ENCODE assay signal across 22 mouse cellular contexts in the genomic region with DNA sequence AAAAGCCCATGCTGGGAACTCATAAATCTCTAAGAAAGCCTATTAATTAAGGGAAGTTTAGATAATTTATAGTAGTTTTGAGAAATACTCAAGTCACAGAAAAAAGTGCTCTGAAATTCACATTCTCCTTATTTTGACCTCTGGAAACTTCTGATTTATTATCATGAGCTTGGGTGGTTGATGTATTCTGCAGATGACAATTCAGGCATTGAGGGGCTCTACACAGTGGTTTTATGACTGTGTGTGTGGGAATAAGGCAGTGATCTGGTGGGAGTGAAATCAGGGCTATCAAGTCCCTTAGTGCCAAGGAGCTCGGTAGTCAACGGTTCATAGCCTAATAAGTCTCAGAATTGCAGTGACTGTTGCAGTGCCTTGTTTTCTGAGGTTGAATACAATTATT.
"Had no signal": no experiment of that assay in that cellular context is flagged by ENCODE, and none has a peak within 500 bp of the region (broad histone marks: within the 10 kb centered on the region; RNA-seq: fewer than 3 reads in every experiment).

No protein-coding gene starts in this region.

- H3K4me2 ChIP-seq: lung, embryonic 15.5 days; midbrain, embryonic 12.5 days; neural tube, embryonic 13.5 days; neural tube, embryonic 15.5 days had no signal

- H3K9me3 ChIP-seq: lung, embryonic 15.5 days; megakaryocyte, embryonic 14.5 days; midbrain, embryonic 10.5 days; midbrain, embryonic 12.5 days; neural tube, embryonic 13.5 days; neural tube, embryonic 15.5 days had no signal

- H3K9ac ChIP-seq: lung, embryonic 15.5 days; midbrain, embryonic 12.5 days; neural tube, embryonic 13.5 days; neural tube, embryonic 15.5 days had no signal

- H3K27me3 ChIP-seq: lung, embryonic 15.5 days; megakaryocyte, embryonic 14.5 days; midbrain, embryonic 12.5 days; neural tube, embryonic 13.5 days; neural tube, embryonic 15.5 days had no signal

- H3K36me3 ChIP-seq: lung, embryonic 15.5 days; midbrain, embryonic 10.5 days; midbrain, embryonic 12.5 days; neural tube, embryonic 13.5 days; neural tube, embryonic 15.5 days had no signal

- H3K4me1 ChIP-seq: lung, embryonic 15.5 days; megakaryocyte, embryonic 14.5 days; midbrain, embryonic 10.5 days; midbrain, embryonic 12.5 days; neural tube, embryonic 13.5 days; neural tube, embryonic 15.5 days had no signal

- DNase-seq: lung, adult 2 months; lung, postnatal 14 days; lung, postnatal 36 days; midbrain, embryonic 14.5 days; retina, postnatal 1 day; right cerebral cortex, adult 18-20 months; right cerebral cortex, postnatal 25 days; right cerebral cortex, postnatal 4 days; spleen, adult 18-20 months; thymus, adult 18-20 months; thymus, postnatal 14 days; thymus, postnatal 36 days had no signal

- ATAC-seq: lung, postnatal 0 days; midbrain, embryonic 16.5 days had no signal

- H3K4me3 ChIP-seq: lung, embryonic 15.5 days; megakaryocyte, embryonic 14.5 days; midbrain, embryonic 10.5 days; midbrain, embryonic 12.5 days; myocyte; neural tube, embryonic 13.5 days; neural tube, embryonic 15.5 days had no signal

- H3K27ac ChIP-seq: lung, embryonic 15.5 days; macrophage; midbrain, embryonic 10.5 days; midbrain, embryonic 12.5 days; neural tube, embryonic 13.5 days; neural tube, embryonic 15.5 days had no signal
